Comparison of ENCODE assay signal across 25 mouse cellular contexts in genomic region chr2:171636837-171637236, GRCm38 (mm10).
DNase-seq lines count a peak whose midpoint lies in the region; ATAC-seq and TF ChIP-seq lines count a peak whose summit lies in the region.
"Had no signal": no experiment of that assay in that cellular context is flagged by ENCODE, and none has a peak within 500 bp of the region (broad histone marks: within the 10 kb centered on the region; RNA-seq: fewer than 3 reads in every experiment).

No protein-coding gene starts in this region.

- no peak for TF ChIP-seq CTCF in kidney, postnatal 0 days (IDR thresholded peaks at IDR 0.05; ENCODE audit: low read depth)

- H3K4me3 ChIP-seq in kidney, postnatal 0 days (replicated peaks; ENCODE audit: low read depth, low read length), result no peak overlapping the region
- no peak overlapping the region for H3K4me3 ChIP-seq in kidney, embryonic 16.5 days (ENCODE audit: low read length)
- no peak overlapping the region for H3K4me3 ChIP-seq in midbrain, embryonic 14.5 days (replicated peaks; ENCODE audit: low read depth, low read length)
- H3K4me3 ChIP-seq in midbrain, embryonic 10.5 days, result no peak overlapping the region
- H3K4me3 ChIP-seq: embryonic facial prominence, embryonic 12.5 days; embryonic facial prominence, embryonic 15.5 days; heart, embryonic 12.5 days; heart, embryonic 15.5 days; hindbrain, embryonic 15.5 days had no signal

- DNase-seq in embryo, embryonic 10 days (ENCODE audit: low spot score), result peak; percentile 24
- no peak for DNase-seq in embryo, embryonic 9.5 days (ENCODE audit: extremely low spot score)
- peak; percentile 11 for DNase-seq in kidney, postnatal 0 days (ENCODE audit: low spot score)
- DNase-seq in midbrain, embryonic 14.5 days, result peak; percentile 55
- DNase-seq in midbrain, embryonic 10.5 days (ENCODE audit: low spot score), result no peak
- DNase-seq in embryo, embryonic 11 days, result peak; percentile 30
- no peak for DNase-seq in urinary bladder, postnatal 25 days (ENCODE audit: low spot score)
- DNase-seq: adrenal gland, adult 8-10 months; adrenal gland, postnatal 25 days; cerebellum, adult 18-20 months; cerebellum, adult 9-10 months; cerebellum, postnatal 14 days; gastrocnemius, postnatal 10 days; gastrocnemius, postnatal 36 days; heart, adult 18-20 months; heart, postnatal 14 days; heart, postnatal 4 days had no signal

- no peaks in the 10 kb centered on the region for H3K36me3 ChIP-seq in kidney, postnatal 0 days (ENCODE audit: insufficient read depth, low read length)
- H3K36me3 ChIP-seq in kidney, embryonic 16.5 days (ENCODE audit: insufficient read depth, low read length), result no peaks in the 10 kb centered on the region
- H3K36me3 ChIP-seq in midbrain, embryonic 14.5 days (ENCODE audit: control insufficient read depth, insufficient read depth, low read length), result no peaks in the 10 kb centered on the region
- H3K36me3 ChIP-seq in midbrain, embryonic 10.5 days, result no peaks in the 10 kb centered on the region
- H3K36me3 ChIP-seq: embryonic facial prominence, embryonic 12.5 days; embryonic facial prominence, embryonic 15.5 days; heart, embryonic 12.5 days; heart, embryonic 15.5 days; hindbrain, embryonic 15.5 days had no signal

- H3K9ac ChIP-seq in kidney, postnatal 0 days (ENCODE audit: low read depth, low read length), result no peak overlapping the region
- no peak overlapping the region for H3K9ac ChIP-seq in kidney, embryonic 16.5 days (replicated peaks; ENCODE audit: low read length)
- no peak overlapping the region for H3K9ac ChIP-seq in midbrain, embryonic 14.5 days (replicated peaks; ENCODE audit: low read length)
- H3K9ac ChIP-seq: embryonic facial prominence, embryonic 12.5 days; embryonic facial prominence, embryonic 15.5 days; heart, embryonic 12.5 days; heart, embryonic 15.5 days; hindbrain, embryonic 15.5 days had no signal

- H3K9me3 ChIP-seq in kidney, postnatal 0 days (replicated peaks; ENCODE audit: low read length), result no peaks in the 10 kb centered on the region
- H3K9me3 ChIP-seq in kidney, embryonic 16.5 days (ENCODE audit: low read length), result no peaks in the 10 kb centered on the region
- H3K9me3 ChIP-seq in midbrain, embryonic 14.5 days (ENCODE audit: control insufficient read depth, low read length), result no peaks in the 10 kb centered on the region
- H3K9me3 ChIP-seq in midbrain, embryonic 10.5 days (replicated peaks), result no peaks in the 10 kb centered on the region
- H3K9me3 ChIP-seq: embryonic facial prominence, embryonic 12.5 days; embryonic facial prominence, embryonic 15.5 days; heart, embryonic 15.5 days; hindbrain, embryonic 15.5 days had no signal

- no peak for ATAC-seq in kidney, postnatal 0 days (replicated peaks; ENCODE audit: low FRiP score, low read depth)
- ATAC-seq in kidney, embryonic 16.5 days (ENCODE audit: low FRiP score, low TSS enrichment), result no peak
- ATAC-seq in midbrain, embryonic 14.5 days (ENCODE audit: low FRiP score, low TSS enrichment), result no peak
- ATAC-seq: activated CD4-positive, CD25-positive, alpha-beta regulatory T cell, adult 4 months; forebrain, embryonic 16.5 days had no signal

- no peaks in the 10 kb centered on the region for H3K4me1 ChIP-seq in kidney, postnatal 0 days (replicated peaks; ENCODE audit: insufficient read depth, low read length)
- no peaks in the 10 kb centered on the region for H3K4me1 ChIP-seq in kidney, embryonic 16.5 days (ENCODE audit: insufficient read depth, low read length)
- H3K4me1 ChIP-seq in midbrain, embryonic 14.5 days (ENCODE audit: control insufficient read depth, insufficient read depth, low read length), result peaks cover 4% of the 10 kb centered on the region; the same call in 1 of the 2 replicates
- peaks cover 15% of the 10 kb centered on the region for H3K4me1 ChIP-seq in midbrain, embryonic 10.5 days
- H3K4me1 ChIP-seq: heart, embryonic 12.5 days; heart, embryonic 15.5 days had no signal

- H3K4me2 ChIP-seq in kidney, postnatal 0 days (ENCODE audit: low read length), result no peak overlapping the region
- H3K4me2 ChIP-seq in kidney, embryonic 16.5 days (replicated peaks; ENCODE audit: low read depth, low read length), result no peak overlapping the region
- H3K4me2 ChIP-seq in midbrain, embryonic 14.5 days (ENCODE audit: low read length), result no peak overlapping the region
- H3K4me2 ChIP-seq: embryonic facial prominence, embryonic 12.5 days; embryonic facial prominence, embryonic 15.5 days; heart, embryonic 12.5 days; heart, embryonic 15.5 days; hindbrain, embryonic 15.5 days had no signal

- H3K27me3 ChIP-seq in kidney, postnatal 0 days (ENCODE audit: insufficient read depth, low read length), result no peaks in the 10 kb centered on the region
- H3K27me3 ChIP-seq in kidney, embryonic 16.5 days (ENCODE audit: insufficient read depth, low read length), result no peaks in the 10 kb centered on the region
- H3K27me3 ChIP-seq in midbrain, embryonic 14.5 days (ENCODE audit: control insufficient read depth, insufficient read depth, low read length), result no peaks in the 10 kb centered on the region
- no peaks in the 10 kb centered on the region for H3K27me3 ChIP-seq in midbrain, embryonic 10.5 days (ENCODE audit: low read depth, poor library complexity, severe bottlenecking)
- H3K27me3 ChIP-seq: embryonic facial prominence, embryonic 12.5 days; embryonic facial prominence, embryonic 15.5 days; heart, embryonic 12.5 days; heart, embryonic 15.5 days; hindbrain, embryonic 15.5 days had no signal

- H3K27ac ChIP-seq in kidney, postnatal 0 days, result no peak overlapping the region
- H3K27ac ChIP-seq in kidney, embryonic 16.5 days (ENCODE audit: low read length), result no peak overlapping the region
- no peak overlapping the region for H3K27ac ChIP-seq in midbrain, embryonic 14.5 days (replicated peaks; ENCODE audit: low read depth, low read length)
- no peak overlapping the region for H3K27ac ChIP-seq in midbrain, embryonic 10.5 days (replicated peaks)
- H3K27ac ChIP-seq: embryonic facial prominence, embryonic 12.5 days; embryonic facial prominence, embryonic 15.5 days; heart, embryonic 15.5 days; hindbrain, embryonic 15.5 days had no signal

- WGBS in kidney, postnatal 0 days, result 23% methylated on average over 6 of the region's 6 CpGs
- WGBS in kidney, embryonic 16.5 days, result 25% methylated on average over 6 of the region's 6 CpGs
- 26% methylated on average over 6 of the region's 6 CpGs for WGBS in midbrain, embryonic 14.5 days
- 47% methylated on average over 6 of the region's 6 CpGs for WGBS in midbrain, embryonic 10.5 days

Comparison
In these comparisons a context has a peak if more than half of its experiments do, and no peak if none do; other contexts are left out.
1. DNase-seq: peak in embryo, embryonic 10 days (single experiment), kidney, postnatal 0 days (single experiment), midbrain, embryonic 14.5 days (single experiment) and embryo, embryonic 11 days (single experiment); none in embryo, embryonic 9.5 days (single experiment), midbrain, embryonic 10.5 days (single experiment) and urinary bladder, postnatal 25 days (single experiment).